Mouse (Mus musculus): ENCODE results near the gene BC005561. TPM values are rescaled to one million over a fixed set of nuclear protein-coding genes. Genes with fewer than 3 reads are reported as not detected.

The BC005561 gene
- total RNA-seq, 2 experiments from 2014 or later = 5.2 to 5.9 TPM

DNA sequence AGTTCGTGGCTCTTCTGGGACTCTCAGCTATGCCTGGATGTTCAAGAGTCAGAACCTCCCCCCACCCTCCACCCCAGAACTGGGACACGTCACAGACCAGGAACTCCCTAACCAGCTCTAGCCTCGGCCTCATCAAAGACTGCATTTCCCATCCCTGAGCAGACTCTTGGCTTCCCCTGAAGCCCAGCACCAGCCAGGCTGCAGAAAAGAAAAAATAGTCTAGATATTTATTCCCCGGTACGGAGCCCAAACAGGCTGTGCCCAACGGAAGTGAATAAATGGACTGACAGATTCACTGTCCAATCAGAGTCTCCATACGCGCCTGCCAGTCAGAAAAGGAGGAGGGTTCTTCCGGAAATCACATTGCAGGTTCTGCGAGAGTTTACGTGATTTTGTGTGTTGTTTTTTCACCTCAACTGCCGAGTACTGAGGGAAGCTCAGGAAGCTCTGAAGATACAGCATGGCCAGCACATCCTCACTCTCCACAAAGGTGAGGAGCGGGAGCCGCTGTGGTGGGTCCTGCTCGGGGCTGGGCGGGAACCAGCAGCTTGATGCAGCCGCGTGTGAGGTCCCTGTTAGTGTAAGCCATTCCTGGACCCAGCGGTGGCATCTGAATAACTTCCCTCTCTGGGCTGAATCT is 63.2 kb downstream of the BC005561 start:
- ATAC-seq (replicated peaks; ENCODE audit: low FRiP score, poor library complexity, severe bottlenecking) = peak; percentile 99

Other genes starting within 250 kb of the BC005561 start
- gene Ibsp, start 209.2 kb upstream of the BC005561 start, total RNA-seq (2015; ENCODE audit: low replicate concordance) = 2.9 and 10.8 TPM in 2 replicates
- gene Ibsp, start 209.2 kb upstream of the BC005561 start, total RNA-seq (2017; ENCODE audit: low replicate concordance) = 2.4 and 12.1 TPM in 2 replicates
- not detected in 2 replicates for gene Mepe, start 183.0 kb upstream of the BC005561 start, total RNA-seq (2015; ENCODE audit: low replicate concordance)
- not detected in 2 replicates for gene Mepe, start 183.0 kb upstream of the BC005561 start, total RNA-seq (2017; ENCODE audit: low replicate concordance)
- 1.3 and 14.8 TPM in 2 replicates for gene Spp1, start 73.2 kb upstream of the BC005561 start, total RNA-seq (2015; ENCODE audit: low replicate concordance)
- gene Spp1, start 73.2 kb upstream of the BC005561 start, total RNA-seq (2017; ENCODE audit: low replicate concordance) = 2.4 and 3.3 TPM in 2 replicates
- gene Pkd2, start 48.9 kb upstream of the BC005561 start, total RNA-seq (2015; ENCODE audit: low replicate concordance) = not detected in 2 replicates
- gene Pkd2, start 48.9 kb upstream of the BC005561 start, total RNA-seq (2017; ENCODE audit: low replicate concordance) = 0.90 and 1.2 TPM in 2 replicates

Measured in erythroid progenitor cell, adult 5-6 weeks (primary cell).